Comparison of ENCODE assay signal across 8 mouse cellular contexts in genomic region chr10:127522088-127522581, GRCm38 (mm10). TPM values are rescaled to one million over a fixed set of nuclear protein-coding genes. Genes with fewer than 3 reads are reported as not detected.
DNase-seq lines count a peak whose midpoint lies in the region; ATAC-seq and TF ChIP-seq lines count a peak whose summit lies in the region.

Gene Shmt2 (minus strand): TSS chr10:127522444.

- H3K4me1 ChIP-seq in MEL (ENCODE audit: control insufficient read depth in 1 of 2, insufficient read depth in 2 of 2, low read length in 2 of 2): peaks cover 2 to 19% of the 10 kb centered on the region in 2 experiments; a peak in 3 of 4 replicates
- H3K4me1 ChIP-seq in forebrain, embryonic 15.5 days: peaks cover 44% of the 10 kb centered on the region
- peaks cover 27% of the 10 kb centered on the region for H3K4me1 ChIP-seq in liver, postnatal 0 days (ENCODE audit: insufficient read depth)
- peaks cover 34% of the 10 kb centered on the region for H3K4me1 ChIP-seq in neural tube, embryonic 14.5 days (ENCODE audit: control insufficient read depth, insufficient read depth, low read length)
- peaks cover 14% of the 10 kb centered on the region for H3K4me1 ChIP-seq in testis, adult 2 months (ENCODE audit: control insufficient read depth, insufficient read depth, low read length)

- H3K27me3 ChIP-seq in MEL (ENCODE audit: control insufficient read depth in 1 of 2, insufficient read depth in 2 of 2, low read length in 2 of 2): no peaks in the 10 kb centered on the region
- H3K27me3 ChIP-seq in forebrain, embryonic 15.5 days: peaks cover 24% of the 10 kb centered on the region
- peaks cover 36% of the 10 kb centered on the region for H3K27me3 ChIP-seq in liver, postnatal 0 days (ENCODE audit: insufficient read depth, low read length)
- no peaks in the 10 kb centered on the region for H3K27me3 ChIP-seq in neural tube, embryonic 14.5 days (ENCODE audit: control insufficient read depth, insufficient read depth, low read length)
- peaks cover 3% of the 10 kb centered on the region for H3K27me3 ChIP-seq in testis, adult 2 months (ENCODE audit: control insufficient read depth, insufficient read depth, low read length)

- TF ChIP-seq POLR2A in MEL (IDR thresholded peaks at IDR 0.05; ENCODE audit: control insufficient read depth in 1 of 2, insufficient read depth in 1 of 2, low read depth in 1 of 2, low read length in 2 of 2, poor library complexity in 1 of 2): peak; percentile 61 to 98
- 0 out of 2 replicates have a peak, but pooled peaks have one; percentile 43 for TF ChIP-seq POLR2A in testis, adult 2 months (IDR thresholded peaks at IDR 0.05; ENCODE audit: control insufficient read depth, low read depth, low read length)

- peak within 1 kb of the TSS; percentile 90 for H3K4me2 ChIP-seq in forebrain, embryonic 15.5 days (replicated peaks)
- H3K4me2 ChIP-seq in liver, postnatal 0 days (ENCODE audit: low read depth, low read length): peak within 1 kb of the TSS; percentile 79
- H3K4me2 ChIP-seq in neural tube, embryonic 14.5 days (ENCODE audit: low read depth, low read length): peak within 1 kb of the TSS; percentile 87

- TF ChIP-seq EP300 in MEL (IDR thresholded peaks at IDR 0.05; ENCODE audit: low read depth in 1 of 2, low read length in 2 of 2): no peak
- no peak for TF ChIP-seq EP300 in liver, postnatal 0 days (IDR thresholded peaks at IDR 0.05; ENCODE audit: low read depth)

- DNase-seq in MEL (ENCODE audit: low read depth, low spot score): peak; percentile 96
- DNase-seq in cerebellum, adult 11-12 months: peak; percentile 84
- DNase-seq in heart, postnatal 14 days: peak; percentile 81 to 83
- DNase-seq in large intestine, adult 2 months (ENCODE audit: low read depth, low spot score): peak; percentile 67
- DNase-seq in liver, postnatal 0 days: peak; percentile 88

- TF ChIP-seq CTCF in MEL (IDR thresholded peaks at IDR 0.05 in 2 of 3, conservative IDR thresholded peaks at IDR 0.05 in 1 of 3; ENCODE audit: control insufficient read depth in 1 of 3, insufficient read depth in 1 of 3, low read depth in 2 of 3, low read length in 3 of 3, poor library complexity in 1 of 3, severe bottlenecking in 1 of 3): no peak
- TF ChIP-seq CTCF in liver, postnatal 0 days (IDR thresholded peaks at IDR 0.05; ENCODE audit: low read depth): no peak
- TF ChIP-seq CTCF in testis, adult 2 months (IDR thresholded peaks at IDR 0.05; ENCODE audit: control insufficient read depth, insufficient read depth, insufficient replicate concordance, low read depth, low read length): no peak

- WGBS in forebrain, embryonic 15.5 days: under 1% methylated on average over 21 of the region's 21 CpGs
- under 1% methylated on average over 21 of the region's 21 CpGs for WGBS in large intestine, adult 2 months
- WGBS in liver, postnatal 0 days (ENCODE audit: insufficient replicate concordance): under 1% methylated on average over 21 of the region's 21 CpGs
- under 1% methylated on average over 21 of the region's 21 CpGs for WGBS in neural tube, embryonic 14.5 days

- H3K9ac ChIP-seq in MEL (ENCODE audit: control insufficient read depth, low read depth, low read length, poor library complexity, severe bottlenecking): peak within 1 kb of the TSS; percentile 96
- H3K9ac ChIP-seq in forebrain, embryonic 15.5 days (replicated peaks): peak within 1 kb of the TSS; percentile 58
- peak within 1 kb of the TSS; percentile 62 for H3K9ac ChIP-seq in liver, postnatal 0 days (replicated peaks)
- peak within 1 kb of the TSS; percentile 44 for H3K9ac ChIP-seq in neural tube, embryonic 14.5 days (replicated peaks; ENCODE audit: low read depth, low read length)

- H3K4me3 ChIP-seq in MEL (ENCODE audit: control insufficient read depth in 1 of 2, insufficient read depth in 1 of 2, low read depth in 2 of 2, low read length in 2 of 2): peak within 1 kb of the TSS; percentile 65 to 87
- peak within 1 kb of the TSS; percentile 56 for H3K4me3 ChIP-seq in forebrain, embryonic 15.5 days
- peak within 1 kb of the TSS; percentile 60 for H3K4me3 ChIP-seq in liver, postnatal 0 days (ENCODE audit: low read depth, low read length)
- peak within 1 kb of the TSS; percentile 45 for H3K4me3 ChIP-seq in neural tube, embryonic 14.5 days (ENCODE audit: low read depth, low read length)
- peak within 1 kb of the TSS; percentile 82 for H3K4me3 ChIP-seq in testis, adult 2 months (ENCODE audit: control insufficient read depth, low read depth, low read length)

- no peak for TF ChIP-seq RAD21 in MEL (IDR thresholded peaks at IDR 0.05; ENCODE audit: low read depth, low read length)

- H3K36me3 ChIP-seq in MEL (ENCODE audit: control insufficient read depth in 1 of 2, insufficient read depth in 2 of 2, low read length in 2 of 2): peaks cover 0 to 21% of the 10 kb centered on the region in 2 experiments; a peak in 3 of 4 replicates
- peaks cover 11% of the 10 kb centered on the region for H3K36me3 ChIP-seq in forebrain, embryonic 15.5 days
- H3K36me3 ChIP-seq in liver, postnatal 0 days (replicated peaks; ENCODE audit: insufficient read depth, low read length): peaks cover 30% of the 10 kb centered on the region
- H3K36me3 ChIP-seq in neural tube, embryonic 14.5 days (ENCODE audit: control insufficient read depth, insufficient read depth, low read length): peaks cover 6% of the 10 kb centered on the region; the same call in 1 of the 2 replicates
- H3K36me3 ChIP-seq in testis, adult 2 months (ENCODE audit: control insufficient read depth, insufficient read depth, low read length): no peaks in the 10 kb centered on the region

- peak within 1 kb of the TSS; percentile 97 for H3K27ac ChIP-seq in MEL (ENCODE audit: control insufficient read depth, low read depth, low read length)
- no peak within 1 kb of the TSS for H3K27ac ChIP-seq in forebrain, embryonic 15.5 days (replicated peaks)
- peak within 1 kb of the TSS; percentile 80 for H3K27ac ChIP-seq in liver, postnatal 0 days (ENCODE audit: low read depth)
- no peak within 1 kb of the TSS for H3K27ac ChIP-seq in neural tube, embryonic 14.5 days (ENCODE audit: low read depth, low read length)
- peak within 1 kb of the TSS; percentile 44; the same call in 1 of the 2 replicates for H3K27ac ChIP-seq in testis, adult 2 months (ENCODE audit: control insufficient read depth, insufficient read depth, low read depth, low read length)

- no peaks in the 10 kb centered on the region for H3K9me3 ChIP-seq in MEL (replicated peaks; ENCODE audit: insufficient read depth, low read length)
- no peaks in the 10 kb centered on the region for H3K9me3 ChIP-seq in forebrain, embryonic 15.5 days
- no peaks in the 10 kb centered on the region for H3K9me3 ChIP-seq in liver, postnatal 0 days (ENCODE audit: low read length)
- H3K9me3 ChIP-seq in neural tube, embryonic 14.5 days (ENCODE audit: control insufficient read depth, low read length): no peaks in the 10 kb centered on the region

- peaks cover 29% of the 10 kb centered on the region for H3K79me2 ChIP-seq in MEL (ENCODE audit: control insufficient read depth, insufficient read depth, low read length, poor library complexity)

- intact Hi-C loops in heart, postnatal 14 days (cut with DNase I): no loop called here

- peak; percentile 69 for ATAC-seq in forebrain, embryonic 15.5 days (replicated peaks)
- peak; percentile 57 for ATAC-seq in liver, postnatal 0 days
- peak; percentile 50; the same call in 1 of the 2 replicates for ATAC-seq in neural tube, embryonic 14.5 days (ENCODE audit: low read depth)

TF ChIP-seq in MEL, 35 proteins besides CTCF, POLR2A, EP300 and RAD21 (continues in another document):
- peak; percentile 87; the same call in 1 of the 2 replicates for TF ChIP-seq POLR2AphosphoS2 (IDR thresholded peaks at IDR 0.05; ENCODE audit: low read length)
- no peak for TF ChIP-seq MEF2A (IDR thresholded peaks at IDR 0.05; ENCODE audit: extremely low read depth, insufficient replicate concordance, low read depth, low read length, poor library complexity, severe bottlenecking)
- TF ChIP-seq CHD2 (IDR thresholded peaks at IDR 0.05; ENCODE audit: low read length): peak; percentile 85
- TF ChIP-seq E2F4 (IDR thresholded peaks at IDR 0.05; ENCODE audit: borderline replicate concordance, low read depth, low read length): no peak
- peak; percentile 91 for TF ChIP-seq KAT2A (conservative IDR thresholded peaks at IDR 0.05; ENCODE audit: low read depth, low read length)
- TF ChIP-seq ETS1 (IDR thresholded peaks at IDR 0.05; ENCODE audit: low read depth, low read length): 0 out of 2 replicates have a peak, but pooled peaks have one; percentile 3
- TF ChIP-seq UBTF (IDR thresholded peaks at IDR 0.05; ENCODE audit: borderline replicate concordance, insufficient read depth, low read depth, low read length): no peak
- TF ChIP-seq ZC3H11A (IDR thresholded peaks at IDR 0.05; ENCODE audit: low read depth, low read length): no peak
- peak; percentile 95 for TF ChIP-seq MAX (IDR thresholded peaks at IDR 0.05; ENCODE audit: low read length)
- TF ChIP-seq RCOR1 (IDR thresholded peaks at IDR 0.05; ENCODE audit: low read depth, low read length): no peak
- TF ChIP-seq USF2 (IDR thresholded peaks at IDR 0.05; ENCODE audit: borderline replicate concordance in 1 of 2, insufficient read depth in 1 of 2, low read depth in 1 of 2, low read length in 2 of 2): no peak
- TF ChIP-seq SMC3 (IDR thresholded peaks at IDR 0.05; ENCODE audit: low read depth, low read length): no peak
- TF ChIP-seq CHD1 (IDR thresholded peaks at IDR 0.05; ENCODE audit: low read depth, low read length): no peak
- peak; percentile 94 for TF ChIP-seq TBP (IDR thresholded peaks at IDR 0.05; ENCODE audit: low read depth, low read length)
- TF ChIP-seq MYB (IDR thresholded peaks at IDR 0.05; ENCODE audit: low read depth, low read length): no peak
- TF ChIP-seq MXI1 (IDR thresholded peaks at IDR 0.05; ENCODE audit: low read depth, low read length): peak; percentile 98
- peak; percentile 98 for TF ChIP-seq MYC (IDR thresholded peaks at IDR 0.05; ENCODE audit: low read depth, low read length)
- no peak for TF ChIP-seq JUND (IDR thresholded peaks at IDR 0.05; ENCODE audit: low read depth, low read length)
- peak; percentile 93 for TF ChIP-seq NRF1 (IDR thresholded peaks at IDR 0.05; ENCODE audit: insufficient read depth, low read depth, low read length, poor library complexity, severe bottlenecking)
- peak; percentile 57 for TF ChIP-seq TCF12 (IDR thresholded peaks at IDR 0.05; ENCODE audit: low read depth, low read length)

RNA-seq across cellular contexts. Expression of gene Shmt2, which starts in this region (rescaled TPM):
- total RNA-seq in MEL (2012; rRNA removed): 242 and 383 TPM in 2 replicates
- 100 to 1,000 TPM; 263 to 582 TPM for polyA plus RNA-seq in MEL (2012; ENCODE audit: insufficient read depth in 1 of 2, insufficient read length in 2 of 2, low read depth in 1 of 2, low replicate concordance in 2 of 2, missing spikeins in 1 of 2)
- 75.2 and 78.5 TPM in 2 replicates for polyA plus RNA-seq in forebrain, embryonic 15.5 days (2015; fragmentation: Nextera tagmentation; extraction: Ambion mirVana)
- total RNA-seq in heart, postnatal 14 days (2021): 10 to 100 TPM; 38.3 to 39.2 TPM
- polyA plus RNA-seq in large intestine, adult 2 months (2012; rRNA removed): 59.0 and 62.5 TPM in 2 replicates
- polyA plus RNA-seq in liver, postnatal 0 days (2015; fragmentation: Nextera tagmentation; extraction: Ambion mirVana): 62.6 and 75.0 TPM in 2 replicates
- polyA plus RNA-seq in neural tube, embryonic 14.5 days (2014; fragmentation: Nextera tagmentation; extraction: Ambion mirVana): 44.9 and 46.8 TPM in 2 replicates
- 12.7 and 16.7 TPM in 2 replicates for polyA plus RNA-seq in testis, adult 2 months (2012; rRNA removed)

Comparison
In these comparisons a context has a peak if more than half of its experiments do, and no peak if none do; other contexts are left out.
1. H3K27ac ChIP-seq: peak in MEL (single experiment), liver, postnatal 0 days (single experiment) and testis, adult 2 months (single experiment); none in forebrain, embryonic 15.5 days (single experiment) and neural tube, embryonic 14.5 days (single experiment).
2. H3K9ac ChIP-seq: peak in every context shown above with its lines; median percentile 96 in MEL; 62 in liver, postnatal 0 days; 58 in forebrain, embryonic 15.5 days; 44 in neural tube, embryonic 14.5 days.
3. Peak in every context shown above with its lines, with median percentiles within 50 percentile points of each other: DNase-seq, H3K4me3 ChIP-seq, ATAC-seq and H3K4me2 ChIP-seq.